Mouse (Mus musculus): Measurements from ENCODE around the gene Zbtb4.
"Not testable (repeated sequence)": the region's sequence is repeated elsewhere in the genome, so short reads cannot be mapped to it uniquely, and the experiment has no call there.

Zbtb4 gene

DNA sequence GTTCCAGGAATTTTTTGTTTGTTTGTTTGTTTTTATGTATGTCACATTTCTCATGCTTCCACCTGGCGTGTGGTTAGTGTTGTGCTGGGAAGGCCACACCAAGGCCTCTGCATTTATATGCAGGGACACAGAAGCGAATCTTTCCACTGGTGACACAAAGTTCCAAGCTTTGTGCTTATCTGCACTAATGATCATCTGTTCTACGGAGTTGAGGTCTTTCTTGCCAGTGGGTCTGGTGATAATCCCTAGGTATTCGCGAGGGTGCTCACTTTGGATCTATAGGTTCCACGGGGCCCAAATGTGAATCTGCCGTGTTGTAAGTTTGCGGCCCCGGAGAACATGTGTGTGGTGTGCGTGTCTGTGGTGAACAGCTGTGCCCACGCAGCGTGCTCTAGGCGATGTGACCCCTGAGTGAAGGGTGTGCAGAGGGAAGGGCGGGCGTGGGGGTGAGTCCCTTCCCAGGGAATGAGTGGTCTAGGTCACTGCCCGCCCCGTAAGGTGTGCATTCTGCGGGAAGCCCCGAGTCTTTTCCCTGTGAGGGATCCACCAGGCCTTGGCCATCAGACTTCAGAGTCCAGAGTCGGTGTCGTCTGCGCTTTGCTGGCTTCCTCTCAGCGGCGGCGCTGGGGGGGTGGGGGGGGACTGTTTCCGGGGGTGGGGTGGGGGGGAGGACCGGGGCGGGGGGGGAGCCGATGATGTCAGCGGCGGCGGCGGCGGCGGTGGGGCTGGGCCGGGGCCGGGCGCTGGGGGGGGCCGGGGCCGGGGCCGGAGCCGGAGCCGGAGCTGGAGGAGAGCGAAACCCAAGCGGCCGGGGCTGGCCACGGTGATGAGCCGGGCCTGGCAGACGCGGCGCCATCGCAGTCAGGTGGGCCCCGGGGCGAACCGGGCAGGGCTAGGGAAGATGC is at the start of gene Zbtb4:
Zbtb4 (plus strand) TSS at position 692 of the 905 bp plus-strand sequence.
- peak; percentile 34; the same call in 1 of the 2 replicates for ATAC-seq (ENCODE audit: insufficient number of reproducible peaks, low FRiP score, low TSS enrichment)

DNA sequence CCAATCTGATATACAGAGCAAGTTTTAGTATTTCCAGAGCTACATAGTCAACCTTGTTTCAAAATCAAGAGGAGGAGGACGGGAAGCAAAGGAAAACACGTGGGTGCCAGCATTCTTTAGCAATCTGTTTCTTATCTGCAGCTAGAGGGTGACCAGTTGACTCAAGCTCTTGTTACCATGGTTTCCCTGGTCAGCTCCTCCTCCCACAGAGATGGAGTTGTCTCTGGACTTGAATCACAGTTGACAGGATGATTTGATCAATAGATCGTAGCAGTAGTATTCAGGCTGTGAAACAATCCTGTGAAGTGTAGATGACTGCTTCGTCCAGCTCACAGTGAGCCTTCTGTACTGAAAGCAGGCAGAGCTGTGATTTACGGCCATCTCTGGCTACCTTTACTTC is 49.8 kb upstream of the Zbtb4 start:
- ATAC-seq (ENCODE audit: insufficient number of reproducible peaks, low FRiP score, low TSS enrichment): no peak

DNA sequence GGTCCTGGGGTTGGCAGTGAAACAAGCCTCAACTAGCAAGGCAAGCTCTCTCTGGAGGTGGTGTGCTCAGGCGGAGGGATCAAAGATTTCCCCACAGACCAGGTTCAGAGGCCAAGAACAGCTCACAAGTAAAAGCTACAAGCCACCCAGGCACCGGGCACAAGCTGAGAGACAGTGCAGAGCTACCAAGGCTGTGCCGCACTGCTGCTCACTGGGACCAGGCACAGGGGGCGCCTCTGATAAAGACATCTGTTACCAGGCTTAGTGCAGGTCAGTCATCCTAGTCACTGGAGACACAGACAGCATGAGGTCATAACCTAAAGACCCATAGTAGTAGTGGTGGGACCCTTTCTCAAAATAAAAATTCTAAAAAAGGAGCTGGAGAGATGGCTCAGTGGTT is 48.8 kb upstream of the Zbtb4 start:
- no peak for ATAC-seq (ENCODE audit: insufficient number of reproducible peaks, low FRiP score, low TSS enrichment)

DNA sequence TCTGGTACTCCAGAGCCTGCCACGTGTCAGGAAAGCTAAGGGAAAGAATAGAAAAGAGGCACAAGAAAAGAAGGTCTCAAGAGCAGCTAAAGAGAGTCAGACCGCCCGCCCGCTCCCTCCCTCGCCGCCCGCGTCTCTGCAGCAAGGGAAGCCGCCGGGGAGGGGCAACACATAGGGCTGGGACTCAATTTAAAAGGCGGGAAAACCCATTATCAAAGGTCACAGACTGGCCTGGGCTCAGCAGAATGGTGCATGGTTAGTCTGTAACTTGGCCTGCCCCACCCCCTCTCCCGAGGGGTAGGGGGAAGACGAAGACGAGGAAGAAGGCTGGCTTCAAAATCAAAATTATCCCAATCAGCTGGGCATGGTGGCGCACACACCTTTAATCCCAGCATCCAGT is 47.1 kb upstream of the Zbtb4 start:
- no peak for ATAC-seq (ENCODE audit: insufficient number of reproducible peaks, low FRiP score, low TSS enrichment)

DNA sequence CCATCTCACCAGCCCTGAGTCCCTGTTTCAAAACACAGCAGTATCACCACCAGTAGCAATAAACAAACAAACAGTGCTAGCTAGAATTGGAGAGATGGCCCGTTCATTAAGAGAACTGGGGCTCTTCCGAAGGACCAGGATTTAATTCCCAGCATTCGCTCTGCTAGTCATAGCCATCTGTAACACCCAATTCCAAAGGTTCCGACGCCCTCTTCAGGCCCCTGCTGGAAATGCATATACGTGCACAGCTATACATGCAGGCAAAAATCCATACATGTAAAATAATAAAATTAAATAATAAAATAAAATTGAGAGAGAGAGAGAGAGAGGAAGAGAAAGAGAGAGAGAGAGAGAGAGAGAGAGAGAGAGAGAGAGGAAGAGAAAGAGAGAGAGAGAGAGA is 46.3 kb upstream of the Zbtb4 start:
- ATAC-seq (ENCODE audit: insufficient number of reproducible peaks, low FRiP score, low TSS enrichment): no peak

DNA sequence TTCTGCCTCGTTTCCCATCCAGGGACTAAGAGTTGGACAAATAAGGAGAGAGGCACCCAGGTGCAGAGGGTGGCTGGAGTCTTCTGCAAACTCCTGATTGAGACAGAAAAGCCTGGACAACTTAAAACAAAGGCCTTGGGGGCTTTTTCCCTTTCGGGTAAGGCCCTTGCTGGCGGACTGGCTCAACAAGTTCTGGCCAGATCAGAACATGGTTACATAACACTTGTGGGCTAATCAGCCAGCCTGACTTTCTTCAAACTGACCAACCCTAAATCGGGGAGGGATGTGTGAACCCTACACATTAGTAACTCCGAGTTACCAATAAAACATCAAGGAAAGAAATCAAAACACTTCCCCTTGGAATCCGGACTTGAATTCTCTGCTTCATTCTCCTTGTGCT is 44.9 kb upstream of the Zbtb4 start:
- no peak for ATAC-seq (ENCODE audit: insufficient number of reproducible peaks, low FRiP score, low TSS enrichment)

DNA sequence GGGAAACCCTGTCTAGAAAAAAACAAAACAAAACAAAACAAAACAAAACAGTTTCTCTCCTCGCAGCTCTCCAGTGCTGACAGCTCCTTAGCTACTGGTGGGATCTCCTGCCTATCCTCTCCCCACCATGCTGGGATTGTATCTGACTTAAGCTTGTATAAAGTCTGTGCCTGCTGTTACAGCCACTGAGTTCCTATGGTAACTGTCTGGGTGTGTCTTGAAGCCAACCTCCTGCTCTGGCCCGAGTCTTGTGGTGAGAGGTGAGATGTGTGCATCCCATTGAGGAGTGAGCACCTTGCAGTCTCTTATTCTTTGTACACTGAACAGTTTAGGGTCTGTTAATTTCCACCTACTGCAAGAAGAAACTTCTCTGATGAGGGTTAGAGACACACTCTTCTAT is 42.6 kb upstream of the Zbtb4 start:
- ATAC-seq (ENCODE audit: insufficient number of reproducible peaks, low FRiP score, low TSS enrichment): no peak

DNA sequence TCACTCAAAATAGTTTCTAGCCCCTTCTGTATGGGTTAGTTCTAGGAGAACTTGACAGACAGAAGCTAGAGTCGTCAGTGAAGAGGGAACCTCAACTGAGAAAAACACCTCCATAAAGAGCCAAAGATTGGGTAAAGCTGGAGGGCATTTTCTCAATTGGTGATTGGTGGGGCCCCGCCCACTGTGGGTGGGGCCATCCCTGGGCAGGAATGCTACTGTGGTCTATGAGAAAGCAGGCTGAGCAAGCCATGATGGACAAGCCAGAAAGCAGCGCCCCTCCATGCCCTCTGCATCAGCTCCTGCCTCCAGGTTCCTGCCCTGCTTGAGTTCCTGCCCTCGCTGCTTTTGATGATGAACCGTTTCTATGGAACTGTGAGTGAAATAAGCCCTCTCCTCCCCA is 39.8 kb upstream of the Zbtb4 start:
- ATAC-seq (ENCODE audit: insufficient number of reproducible peaks, low FRiP score, low TSS enrichment): no peak

DNA sequence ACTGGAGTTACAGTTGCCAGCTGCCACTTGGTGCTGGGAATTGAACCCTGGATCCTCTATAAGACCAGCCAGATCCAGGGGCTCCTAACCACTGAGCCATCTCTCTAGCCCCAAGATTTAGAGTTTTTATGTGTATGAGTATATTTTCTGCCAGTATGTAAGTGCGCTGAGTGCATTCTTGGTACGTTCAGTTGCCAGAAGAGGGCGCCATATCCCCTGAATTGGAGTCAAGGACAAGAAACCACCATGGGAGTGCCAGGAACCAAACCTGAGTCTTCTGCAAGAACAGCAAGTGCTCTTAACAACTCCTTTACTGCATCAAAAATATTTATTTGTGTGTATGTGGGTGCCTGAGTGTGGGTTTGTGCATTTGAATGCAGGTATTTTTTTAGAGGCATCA is 36.6 kb upstream of the Zbtb4 start:
- ATAC-seq (ENCODE audit: insufficient number of reproducible peaks, low FRiP score, low TSS enrichment): no peak

DNA sequence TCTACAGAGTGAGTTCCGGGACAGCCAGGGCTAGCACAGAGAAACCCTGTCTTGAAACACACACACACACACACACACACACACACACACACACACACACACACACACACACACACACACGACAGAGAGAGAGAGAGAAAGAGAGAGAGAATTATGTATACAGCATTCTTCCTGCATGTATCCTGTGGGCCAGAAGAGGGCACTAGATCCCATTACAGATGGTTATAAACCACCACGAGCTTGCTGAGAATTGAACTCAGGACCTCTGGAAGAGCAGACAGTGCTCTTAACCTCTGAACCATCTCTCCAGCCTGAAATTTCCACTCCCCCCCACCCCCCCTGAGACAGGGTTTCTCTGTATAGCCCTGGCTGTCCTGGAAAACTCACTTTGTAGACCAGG is 34.3 kb upstream of the Zbtb4 start:
- ATAC-seq (ENCODE audit: insufficient number of reproducible peaks, low FRiP score, low TSS enrichment): not testable (repeated sequence)

DNA sequence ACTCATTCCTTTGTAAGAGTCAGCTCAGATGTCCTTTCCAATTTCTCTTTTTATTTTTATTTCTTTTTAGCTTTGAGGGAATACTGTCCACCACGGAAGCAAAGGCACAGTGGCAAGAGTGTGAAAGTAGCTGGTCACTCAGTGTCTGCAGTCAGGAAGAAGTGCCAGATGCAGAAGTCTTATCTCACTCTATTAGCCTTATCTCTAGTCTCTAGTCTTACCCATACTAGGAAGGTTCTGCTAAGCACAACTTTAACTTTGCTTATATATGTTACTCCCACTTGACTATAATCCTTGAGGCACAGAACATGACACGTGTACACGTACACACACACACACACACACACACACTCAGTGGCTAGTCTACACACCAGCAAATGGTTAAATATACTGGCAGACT is 14.1 kb upstream of the Zbtb4 start:
- no peak for ATAC-seq (ENCODE audit: insufficient number of reproducible peaks, low FRiP score, low TSS enrichment)

DNA sequence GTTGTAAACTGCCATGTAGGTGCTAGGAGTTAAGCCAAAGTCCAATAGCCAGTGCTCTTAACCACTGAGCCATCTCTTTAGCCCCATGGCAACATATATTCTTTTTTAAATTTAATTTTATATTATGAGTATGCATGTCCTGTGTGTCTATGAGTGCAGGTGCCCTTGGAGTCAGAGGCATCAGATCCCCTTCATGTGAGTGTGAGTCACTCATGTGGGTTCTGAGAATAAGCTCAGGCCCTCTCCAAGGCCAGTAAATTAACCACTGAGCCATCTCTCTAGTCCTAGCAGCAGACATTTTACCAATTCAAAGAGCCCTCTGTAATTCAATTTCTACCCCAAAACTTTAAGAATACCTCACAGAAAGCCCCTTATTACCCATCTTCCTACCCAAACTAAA is 13.0 kb upstream of the Zbtb4 start:
- no peak for ATAC-seq (ENCODE audit: insufficient number of reproducible peaks, low FRiP score, low TSS enrichment)

DNA sequence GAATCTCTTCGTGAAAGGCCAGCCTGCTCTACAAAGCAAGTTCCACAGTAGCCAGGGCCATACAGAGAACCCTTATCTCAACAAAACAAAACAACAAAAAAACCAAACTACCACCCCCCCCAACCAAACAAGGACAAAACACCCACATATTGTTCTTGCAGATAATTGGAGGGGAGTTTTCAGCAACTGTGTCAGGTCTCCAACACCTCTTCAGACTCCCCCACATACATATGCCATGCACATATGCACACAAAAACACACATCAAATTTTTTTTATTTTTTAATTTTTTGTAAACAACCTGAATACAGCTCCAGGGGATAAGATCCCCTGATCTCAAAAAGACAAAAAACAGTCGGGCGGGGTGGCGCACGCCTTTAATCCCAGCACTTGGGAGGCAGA is 11.5 kb upstream of the Zbtb4 start:
- ATAC-seq (ENCODE audit: insufficient number of reproducible peaks, low FRiP score, low TSS enrichment): no peak

DNA sequence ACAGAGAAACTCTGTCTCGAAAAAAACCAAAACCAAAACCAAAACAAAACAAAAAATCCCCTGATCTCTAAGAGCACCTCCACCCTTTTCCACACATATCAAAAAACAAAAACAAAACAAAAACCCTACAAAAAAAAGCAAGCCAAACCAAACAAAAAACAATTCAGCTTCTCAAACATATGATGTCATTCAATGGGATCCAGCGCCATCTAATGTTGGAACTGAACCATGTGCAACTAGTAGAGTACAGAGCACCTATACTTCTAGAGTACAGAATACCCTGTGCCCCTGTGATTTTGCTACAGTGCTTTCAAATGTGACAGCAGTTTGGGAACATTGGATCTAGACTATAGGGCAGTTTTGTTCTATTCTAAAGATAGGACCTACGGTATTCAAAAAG is 11.0 kb upstream of the Zbtb4 start:
- ATAC-seq (ENCODE audit: insufficient number of reproducible peaks, low FRiP score, low TSS enrichment): no peak

DNA sequence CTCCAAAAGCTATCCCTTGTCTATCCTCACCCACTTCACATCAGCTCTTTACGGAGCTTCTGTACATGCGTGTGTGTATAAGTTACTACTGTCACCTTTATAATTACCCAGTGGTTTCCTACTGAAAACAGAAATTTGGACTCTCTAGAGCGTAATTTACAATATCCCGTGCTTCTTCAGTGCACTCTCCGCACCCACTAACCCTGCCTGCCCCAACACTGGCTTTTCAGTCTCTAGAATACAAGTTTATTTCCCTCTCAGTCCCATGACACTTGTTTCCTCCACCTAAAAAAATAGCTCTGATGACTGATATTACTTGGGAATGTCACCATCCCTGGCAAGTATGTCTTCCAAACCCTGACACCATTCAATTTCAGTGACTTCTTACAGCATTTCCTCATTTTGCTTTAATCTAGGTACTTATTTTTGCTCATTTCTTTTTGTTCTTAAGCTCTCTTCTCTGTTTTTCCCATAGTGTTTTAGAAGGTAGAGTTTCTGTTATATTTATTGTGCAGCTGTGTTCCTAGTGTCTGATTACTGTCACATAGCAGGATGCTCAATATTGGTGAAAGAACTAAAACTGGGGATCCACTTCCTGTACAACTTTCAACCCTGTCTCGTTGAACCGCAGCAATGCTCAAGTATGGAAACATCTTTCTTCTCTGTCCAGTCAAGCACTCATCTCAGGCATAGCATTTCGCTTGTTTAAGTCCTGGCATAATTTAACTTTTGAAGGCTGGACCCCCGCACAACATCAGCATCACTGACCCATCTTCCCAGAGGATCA is 8.2 kb upstream of the Zbtb4 start:
- no peak for ATAC-seq (ENCODE audit: insufficient number of reproducible peaks, low FRiP score, low TSS enrichment)

DNA sequence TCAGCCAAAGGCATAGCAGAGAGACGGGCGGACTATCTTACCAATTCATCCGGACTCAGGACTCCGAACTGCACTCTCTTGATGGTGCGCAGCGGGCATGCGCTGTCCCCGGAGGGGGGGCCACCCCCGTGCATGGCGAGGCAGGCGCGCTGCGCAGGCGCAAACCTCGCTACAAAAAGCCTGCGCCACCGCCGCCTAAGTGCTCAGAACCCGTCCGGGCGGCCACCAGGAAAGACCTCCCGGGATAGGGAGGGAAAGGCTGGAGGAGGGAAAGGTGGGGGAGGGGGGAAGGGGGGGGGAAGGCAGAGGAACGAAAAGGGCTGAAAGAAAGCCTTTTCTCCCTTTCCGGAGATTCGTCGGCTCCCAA is 7.6 kb upstream of the Zbtb4 start:
- peak; percentile 60 for ATAC-seq (ENCODE audit: insufficient number of reproducible peaks, low FRiP score, low TSS enrichment)

DNA sequence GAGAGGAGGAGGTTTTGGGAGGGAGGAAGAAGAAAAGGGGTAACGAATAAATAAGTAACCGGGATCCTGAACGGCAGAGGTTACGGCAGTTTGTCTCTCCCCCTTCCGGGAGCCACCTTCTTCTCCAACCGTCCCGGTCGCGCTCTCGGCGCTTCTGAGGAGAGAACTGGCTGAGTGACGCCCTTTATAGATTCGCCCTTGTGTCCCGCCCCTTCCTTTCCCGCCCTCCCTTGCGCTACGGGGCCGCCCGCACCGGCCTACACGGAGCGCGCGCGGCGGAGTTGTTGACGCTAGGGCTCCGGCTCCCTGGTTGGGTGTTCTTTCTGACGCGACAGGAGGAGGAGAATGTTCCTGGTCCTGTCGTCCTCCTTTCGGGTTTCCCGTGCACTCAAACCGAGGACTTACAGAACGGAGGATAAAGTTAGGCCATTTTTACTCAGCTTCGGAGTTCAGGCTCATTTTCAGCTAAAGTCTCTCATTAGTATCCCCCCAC is 7.2 kb upstream of the Zbtb4 start, which contains the start of gene Polr2a:
Polr2a (minus strand) TSS at position 160 of the 493 bp plus-strand sequence.
- ATAC-seq (ENCODE audit: insufficient number of reproducible peaks, low FRiP score, low TSS enrichment): peak; percentile 83

DNA sequence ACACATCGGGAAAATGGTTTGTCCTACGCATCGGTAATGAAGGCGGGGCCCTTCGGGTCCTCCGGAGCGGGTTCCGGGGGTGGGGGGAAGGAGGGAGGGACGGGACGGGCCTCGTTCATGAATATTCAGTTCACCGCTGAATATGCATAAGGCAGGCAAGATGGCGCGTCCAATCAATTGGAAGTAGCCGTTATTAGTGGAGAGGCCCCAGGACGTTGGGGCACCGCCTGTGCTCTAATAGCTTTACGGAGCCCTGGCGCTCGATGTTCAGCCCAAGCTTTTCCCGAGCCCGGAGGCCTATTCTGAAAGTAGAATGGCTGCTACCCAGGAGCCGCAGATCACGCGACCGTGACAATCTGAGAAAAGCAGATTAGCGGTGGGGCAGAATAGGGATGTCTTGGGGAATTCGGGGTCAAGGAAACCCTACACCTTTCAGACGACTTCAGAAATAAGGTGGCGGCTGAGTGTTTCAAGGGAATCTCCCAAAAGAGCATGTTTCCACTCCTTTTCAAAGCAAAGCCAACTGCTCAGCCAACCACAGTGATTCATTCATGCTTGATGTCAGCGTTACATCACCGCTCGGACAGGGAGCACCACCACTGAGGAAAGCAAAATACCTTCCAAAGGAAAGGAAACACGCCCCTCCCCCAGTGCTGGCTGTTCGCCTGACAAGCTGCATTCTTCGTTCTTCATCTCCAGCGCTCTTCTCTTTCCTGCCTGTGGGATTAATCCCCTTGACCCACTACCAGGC is 6.6 kb upstream of the Zbtb4 start:
- peak; percentile 69 for ATAC-seq (ENCODE audit: insufficient number of reproducible peaks, low FRiP score, low TSS enrichment)

DNA sequence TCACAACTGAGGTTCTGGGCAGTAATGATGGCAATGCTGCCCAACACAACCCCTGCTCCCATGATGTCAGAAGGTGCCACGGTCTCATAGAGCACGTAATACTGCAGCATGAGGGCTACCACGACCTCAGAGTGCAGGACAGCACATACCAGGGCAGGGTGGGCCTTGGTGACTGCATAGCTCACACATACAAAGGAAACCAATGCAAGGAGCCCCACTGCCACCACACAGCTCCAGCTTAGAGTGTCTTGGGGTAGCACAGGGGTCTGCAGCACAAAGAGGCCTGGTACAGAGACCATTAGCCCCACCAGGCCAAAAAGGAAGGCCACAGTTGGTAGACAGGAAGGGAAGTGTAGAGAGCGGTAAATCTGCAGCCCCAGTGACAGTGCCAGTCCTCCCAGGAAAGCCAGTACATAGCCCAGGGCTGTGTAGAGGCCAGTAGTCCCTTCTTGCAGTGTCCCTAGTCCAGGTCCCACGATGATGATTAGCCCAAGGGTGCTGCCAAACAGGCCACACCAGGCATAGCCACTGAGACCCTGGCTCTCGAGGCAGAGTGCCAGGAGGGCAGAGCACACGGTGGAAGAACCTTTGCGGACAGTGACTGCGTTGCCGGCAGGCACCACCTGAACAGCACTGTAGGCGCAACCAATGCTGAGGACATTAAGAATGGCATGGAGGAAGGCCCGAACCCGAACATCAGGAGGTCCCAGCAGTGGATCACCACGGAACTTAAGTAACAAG is 5.4 kb upstream of the Zbtb4 start:
- ATAC-seq (ENCODE audit: insufficient number of reproducible peaks, low FRiP score, low TSS enrichment): no peak

DNA sequence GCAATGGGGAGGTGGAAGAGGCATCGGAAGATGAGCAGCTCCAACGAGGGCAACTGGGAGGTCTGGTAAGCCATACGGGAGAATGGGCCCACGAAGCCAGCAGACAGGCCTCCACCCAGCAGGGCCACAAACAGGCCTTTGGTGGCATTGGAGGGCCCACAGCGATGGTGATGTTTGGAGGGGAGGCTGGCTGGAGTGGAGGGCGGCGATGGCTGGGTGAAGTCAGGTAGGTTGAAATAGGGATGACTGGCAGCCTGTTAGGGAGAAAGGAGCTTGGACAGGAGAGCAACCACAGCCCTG is 4.9 kb upstream of the Zbtb4 start:
- ATAC-seq (ENCODE audit: insufficient number of reproducible peaks, low FRiP score, low TSS enrichment): no peak
